Mouse (Mus musculus) c-Kit-positive CD71-positive TER-119-negative erythroid progenitor cells, embryonic 14.5 days (primary cell): ENCODE data around the gene Cnpy3.
"Not testable (repeated sequence)": the region's sequence is repeated elsewhere in the genome, so short reads cannot be mapped to it uniquely, and the experiment has no call there.

Source experiments
- DNase-seq: peaks from one replicate; pipeline ENCODE4 v3.0.0-alpha.2; 2013; ENCODE audit warnings: low read depth

Gene Cnpy3

DNA sequence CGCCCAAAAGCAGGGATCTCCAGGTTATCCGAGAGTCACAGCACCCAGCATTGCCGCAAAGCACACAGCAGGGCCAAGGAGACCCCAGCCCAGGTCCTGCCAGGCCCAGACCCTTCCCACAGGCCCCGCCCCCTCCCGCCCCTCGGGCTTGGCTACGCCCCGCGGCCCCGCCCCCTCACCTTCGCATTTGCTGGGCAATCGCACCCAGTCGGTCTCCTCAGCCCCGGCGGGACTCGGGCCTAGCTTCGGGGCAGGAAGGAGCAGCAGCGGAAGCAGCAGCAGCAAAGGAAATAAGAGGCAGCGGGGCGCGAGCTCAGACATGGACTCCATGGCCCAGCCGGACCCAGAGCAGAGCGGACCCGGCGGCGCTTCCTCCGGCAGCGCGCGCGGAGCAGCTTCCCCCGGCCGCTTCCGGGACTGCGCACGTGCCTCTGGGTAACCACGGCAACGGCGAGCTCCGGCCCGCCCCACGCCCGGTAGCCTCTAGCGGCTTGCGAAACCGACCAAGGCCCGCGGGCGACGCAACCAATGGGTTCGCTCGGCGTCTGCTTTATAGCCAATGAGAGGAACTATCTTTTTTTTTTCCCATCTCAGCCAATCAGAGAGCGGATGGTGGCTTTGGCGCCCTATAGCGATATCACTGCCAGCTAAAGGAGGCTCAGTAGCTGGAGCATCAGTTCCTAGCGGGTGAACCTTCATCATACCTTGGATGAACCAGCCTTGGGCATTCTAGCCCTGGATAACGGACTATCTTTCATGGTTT lies at the start of gene Cnpy3:
TSS of gene Cnpy3 (minus strand) at position 421 of the 763 bp plus-strand sequence.
- peak; percentile 97 for DNase-seq

- DNase-seq: no peak
Measured at GRCm38 (mm10) chr17:46801761-46802160, 49.7 kb upstream of the Cnpy3 start.

DNA sequence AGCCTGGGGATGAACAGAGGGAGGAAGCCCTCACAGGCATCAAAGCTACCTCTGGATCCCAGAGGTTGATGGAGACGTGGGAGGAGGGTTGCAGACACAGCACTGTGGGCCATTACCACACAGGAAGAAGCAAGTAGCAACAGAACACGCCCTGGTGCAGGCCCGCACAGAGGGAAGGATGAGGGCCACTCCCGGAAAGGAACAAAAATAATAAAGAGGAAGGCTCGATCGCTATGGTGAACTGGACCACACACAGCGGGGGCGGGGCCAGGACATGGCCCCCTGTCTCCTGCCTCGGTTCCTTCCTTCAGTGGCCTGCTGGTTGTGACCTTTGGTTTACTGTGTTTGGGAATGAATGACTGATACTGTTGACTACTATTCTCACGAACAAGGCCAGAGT lies 47.7 kb upstream of the Cnpy3 start:
- no peak for DNase-seq

DNA sequence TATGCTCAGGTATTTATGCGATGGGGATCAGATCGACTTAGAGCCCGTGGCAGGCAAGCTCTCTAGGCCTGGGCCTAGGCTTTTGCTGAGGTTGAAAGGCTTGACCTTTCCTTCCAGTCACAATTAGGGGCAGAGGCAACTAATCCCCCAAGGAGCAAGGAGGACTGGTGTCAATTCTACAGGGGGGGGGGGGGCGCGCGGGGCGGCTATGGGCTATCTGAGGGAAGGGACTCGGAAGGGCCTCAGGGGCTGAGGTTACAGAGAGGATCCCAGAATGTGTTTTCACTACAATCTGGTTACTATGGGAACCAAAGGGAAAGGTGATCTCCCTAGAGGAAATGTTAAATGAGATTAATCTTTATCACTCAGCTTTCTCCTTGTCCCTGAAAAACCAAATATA lies 45.4 kb upstream of the Cnpy3 start:
- no peak for DNase-seq

DNA sequence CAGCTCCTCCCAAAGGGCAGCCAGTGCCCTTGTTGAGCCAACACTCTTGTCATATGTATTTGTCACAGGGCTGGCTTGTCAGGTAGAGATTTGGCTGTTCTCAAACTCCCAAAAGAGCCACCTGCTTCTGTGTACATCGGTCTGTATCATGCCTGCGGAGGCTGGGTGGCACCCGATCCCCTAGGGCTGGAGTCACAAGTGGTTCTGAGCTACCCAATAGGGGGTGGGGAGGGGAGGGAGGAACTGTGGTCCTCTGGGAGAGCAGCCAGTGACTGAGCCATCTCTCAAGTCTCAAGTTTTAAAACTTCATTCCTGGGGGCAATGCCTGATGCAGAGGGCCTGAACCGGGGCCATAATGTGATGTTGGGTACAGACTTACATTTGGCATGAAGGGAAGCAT lies 44.7 kb upstream of the Cnpy3 start:
- DNase-seq: no peak

DNA sequence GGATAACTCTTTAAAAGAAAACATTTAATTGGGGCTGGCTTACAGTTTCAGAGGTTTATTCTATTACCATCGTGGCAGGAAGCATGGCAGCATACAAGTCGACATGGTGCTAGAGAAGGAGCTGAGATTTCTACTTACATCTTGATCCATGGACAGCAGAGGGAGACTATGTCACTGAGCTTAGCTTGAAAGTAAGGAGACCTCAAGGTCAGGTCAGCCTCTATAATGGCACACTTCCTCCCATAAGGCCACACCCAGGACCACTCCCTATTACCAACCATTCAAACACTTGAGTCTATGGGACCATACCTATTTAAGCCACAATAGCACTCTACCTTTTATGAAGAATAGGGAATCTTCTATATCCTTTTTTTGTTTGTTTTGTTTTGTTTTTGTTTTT lies 40.9 kb upstream of the Cnpy3 start:
- no peak for DNase-seq

- DNase-seq: not testable (repeated sequence)
Measured at GRCm38 (mm10) chr17:46787974-46788373, 36.0 kb upstream of the Cnpy3 start.

DNA sequence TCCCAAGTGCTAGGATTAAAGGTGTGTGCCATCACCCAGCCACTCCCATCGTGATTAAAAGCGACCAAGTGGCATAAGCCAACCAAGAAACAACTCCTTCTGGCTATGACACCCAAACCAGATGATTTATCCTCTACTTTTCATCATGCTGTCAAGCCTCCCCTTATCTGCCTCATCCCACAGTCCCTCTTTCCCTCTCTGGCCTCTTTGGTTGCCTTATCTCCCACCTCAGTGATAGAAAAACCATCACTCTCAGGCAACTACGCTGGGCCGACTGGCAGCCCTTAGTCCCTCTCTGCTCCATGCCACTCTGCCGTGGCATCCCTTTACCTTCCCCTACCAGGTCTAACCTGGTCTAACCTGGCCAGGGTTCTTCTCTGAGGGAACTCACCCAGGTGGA lies 34.9 kb upstream of the Cnpy3 start:
- peak; percentile 41 for DNase-seq

- no peak for DNase-seq
Measured at GRCm38 (mm10) chr17:46783222-46783565, 31.2 kb upstream of the Cnpy3 start.

- peak; percentile 90 for DNase-seq
Measured at GRCm38 (mm10) chr17:46782341-46783221, 30.6 kb upstream of the Cnpy3 start, which contains the start of gene Rpl7l1. Gene Rpl7l1 (minus strand): TSS chr17:46782672.

DNA sequence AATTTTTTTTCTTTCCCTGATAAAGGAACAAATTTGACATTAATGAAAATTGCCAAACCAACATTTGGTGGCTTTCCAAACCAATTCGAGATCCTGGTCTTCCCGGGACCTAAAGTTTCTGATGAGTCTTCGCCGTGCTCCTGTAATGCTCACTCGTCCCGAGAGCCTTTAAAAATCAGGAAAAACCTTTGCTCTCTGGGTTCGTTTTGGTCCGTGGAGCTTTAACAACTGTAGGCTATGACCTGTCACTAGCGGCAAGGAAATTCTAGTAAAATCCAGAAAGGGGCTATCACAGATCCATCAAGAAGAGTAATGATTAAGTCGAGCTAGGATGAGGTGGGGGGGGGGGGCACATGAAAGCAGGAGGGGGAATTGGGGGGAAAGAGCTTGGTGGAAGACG lies 29.9 kb upstream of the Cnpy3 start:
- DNase-seq: no peak

- DNase-seq: no peak
Measured at GRCm38 (mm10) chr17:46776087-46776486, 24.1 kb upstream of the Cnpy3 start.

DNA sequence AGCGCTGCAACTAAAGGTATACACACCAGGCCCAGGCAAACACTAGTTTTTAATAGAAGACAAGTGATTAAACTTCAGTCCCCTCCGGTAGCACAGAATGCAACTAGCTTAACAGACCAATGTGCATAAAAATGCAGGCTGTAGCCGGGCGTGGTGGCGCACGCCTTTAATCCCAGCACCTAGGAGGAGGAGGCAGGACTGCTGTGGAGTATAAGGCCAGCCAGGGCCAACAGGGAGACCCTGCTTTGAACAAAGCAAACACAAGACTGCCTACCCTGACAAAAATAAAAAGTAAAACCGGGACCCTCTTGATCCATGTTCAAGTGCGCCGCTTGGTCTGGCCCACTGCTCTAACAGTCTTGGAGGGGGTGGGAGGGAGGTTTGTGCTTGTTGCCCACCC lies 23.1 kb upstream of the Cnpy3 start:
- DNase-seq: no peak

- no peak for DNase-seq
Measured at GRCm38 (mm10) chr17:46774131-46774472, 22.1 kb upstream of the Cnpy3 start.

DNA sequence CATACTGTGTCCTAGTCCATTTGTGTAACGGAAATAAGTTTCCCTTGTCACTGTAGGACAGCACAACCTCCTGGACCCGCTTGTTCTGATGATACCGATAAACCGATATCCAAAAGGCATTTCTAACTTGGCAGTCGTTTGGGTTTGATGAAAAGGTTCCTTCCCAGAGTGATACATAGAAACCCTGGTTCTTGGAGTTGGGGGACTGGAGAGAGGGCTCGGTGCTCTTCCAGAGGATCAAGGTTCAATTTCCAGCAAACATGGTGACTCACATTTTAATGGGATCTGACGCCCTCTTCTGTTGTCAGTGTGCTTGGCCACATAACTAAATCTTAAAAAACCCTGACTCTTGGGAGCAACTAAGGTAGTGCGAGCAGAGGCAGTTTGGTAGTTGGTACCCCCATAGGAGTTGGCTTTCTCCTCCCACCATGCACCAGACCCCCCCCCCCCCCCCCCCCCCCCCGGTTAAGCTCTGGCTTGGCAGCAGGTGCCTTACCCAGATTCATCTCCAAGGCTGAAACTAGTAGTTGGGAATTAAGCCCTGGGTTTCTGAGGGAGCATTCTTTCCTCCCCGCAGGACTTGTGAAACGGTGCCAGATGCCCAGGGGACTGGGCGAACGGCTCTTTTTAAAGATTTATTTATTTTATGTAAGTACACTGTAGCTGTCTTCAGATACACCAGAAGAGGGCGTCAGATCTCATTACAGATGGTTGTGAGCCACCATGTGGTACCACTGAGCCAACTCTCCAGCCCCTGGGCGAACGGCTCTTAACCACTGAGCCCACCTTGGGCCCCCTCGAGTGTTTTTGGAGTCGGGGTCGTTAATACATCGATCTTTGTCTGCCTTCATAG lies 21.5 kb upstream of the Cnpy3 start:
- DNase-seq: peak; percentile 44

DNA sequence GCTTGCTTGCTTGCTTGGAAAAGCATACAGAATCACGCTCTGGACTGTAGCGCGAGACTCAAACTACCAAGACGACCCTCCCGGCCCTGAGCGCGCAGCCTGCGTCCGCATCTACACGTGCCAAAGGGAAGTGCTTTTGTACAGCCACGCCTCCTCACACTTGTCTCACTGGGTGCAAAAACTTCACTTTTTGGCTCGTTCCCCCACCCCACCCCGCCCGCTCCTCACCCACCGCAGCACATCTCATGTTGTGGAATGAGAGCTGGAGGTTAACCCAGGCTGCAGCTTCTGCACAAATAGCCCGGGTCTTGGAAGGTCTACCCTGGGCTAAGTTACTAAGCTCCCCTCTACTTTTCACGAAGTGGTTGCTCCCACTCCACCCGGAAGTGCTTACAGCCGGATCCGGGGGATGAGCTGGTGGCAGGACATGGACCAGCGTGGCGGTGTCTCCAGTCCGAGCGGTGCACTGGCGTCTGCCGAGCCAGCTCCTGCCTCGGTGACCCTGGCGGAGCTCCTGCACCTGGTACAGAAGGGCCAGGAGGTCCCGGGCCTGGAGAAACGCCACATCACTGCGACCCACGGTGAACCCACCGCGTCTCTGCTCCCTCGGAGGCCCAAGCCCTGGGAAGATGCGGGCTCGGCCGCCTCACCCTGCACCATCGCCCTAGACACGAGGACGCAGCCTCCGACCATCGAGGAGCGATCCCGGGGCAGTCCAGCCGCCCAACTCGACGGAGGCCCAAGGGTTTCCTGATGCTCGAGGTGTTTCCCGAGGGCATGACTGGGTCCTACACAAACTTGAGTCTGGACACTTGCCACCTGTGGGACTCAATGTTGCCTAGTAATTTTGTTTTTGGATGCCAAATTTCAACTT lies 20.6 kb upstream of the Cnpy3 start, which contains the start of gene 2310039H08Rik:
TSS of gene 2310039H08Rik (plus strand) at position 232 of the 874 bp plus-strand sequence.
- peak; percentile 78 for DNase-seq

GRCm38 (mm10) chr17:46772038-46772403 lies 20.0 kb upstream of the Cnpy3 start:
- no peak for DNase-seq

DNA sequence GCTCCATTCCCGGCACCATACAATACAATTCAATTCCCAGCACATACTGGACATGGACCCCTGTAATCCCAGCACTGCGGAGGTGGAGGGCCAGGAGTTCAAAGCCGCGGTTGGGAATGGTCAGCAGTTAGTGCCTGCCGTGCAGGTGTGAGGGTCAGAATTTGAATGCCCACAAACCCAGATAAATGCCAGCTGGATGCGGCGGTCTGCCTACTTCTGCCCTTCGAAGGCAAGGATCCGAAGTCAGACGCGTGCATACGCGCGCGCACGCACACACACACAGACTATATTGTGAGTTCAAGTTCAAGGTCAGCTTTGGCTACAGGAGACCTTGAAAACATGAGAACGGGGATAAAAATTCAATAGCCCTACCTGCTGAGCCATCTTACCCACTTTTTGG lies 19.6 kb upstream of the Cnpy3 start:
- no peak for DNase-seq

DNA sequence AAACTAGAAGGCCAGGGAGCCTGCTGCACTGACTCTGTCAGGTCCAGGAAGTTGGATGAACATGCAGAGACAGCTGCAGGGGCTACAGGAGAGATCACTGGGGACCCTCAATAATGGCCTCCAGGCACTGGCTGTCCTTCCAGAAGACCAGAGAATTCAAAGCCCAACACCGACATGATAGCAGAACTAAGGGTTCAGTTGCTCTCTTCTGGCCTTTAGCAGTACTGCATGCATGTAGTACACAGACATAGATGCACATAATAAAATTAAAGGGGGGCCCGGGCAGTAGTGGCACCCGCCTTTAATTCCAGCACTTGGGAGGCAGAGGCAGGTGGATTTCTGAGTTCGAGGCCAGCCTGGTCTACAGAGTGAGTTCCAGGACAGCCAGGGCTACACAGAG lies 19.0 kb upstream of the Cnpy3 start:
- DNase-seq: no peak

DNA sequence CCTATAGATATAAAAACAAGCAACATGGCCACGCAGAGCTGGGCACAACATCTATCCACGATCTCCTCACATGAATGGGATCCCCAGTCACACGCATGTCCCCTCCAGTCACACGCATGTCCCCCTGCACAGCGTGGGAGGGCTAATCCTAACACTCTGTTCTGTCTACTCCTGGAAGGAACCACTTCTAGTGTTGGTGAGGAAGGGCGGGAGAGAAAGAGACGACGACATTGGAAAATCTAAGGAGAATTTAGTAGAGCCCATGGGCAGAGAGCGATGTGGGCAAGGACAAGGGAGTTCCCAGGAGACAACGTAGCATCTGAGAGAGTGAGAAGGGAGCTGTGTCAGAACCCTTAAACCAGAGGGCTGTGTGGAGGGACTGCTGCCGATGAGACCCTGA lies 18.5 kb upstream of the Cnpy3 start:
- no peak for DNase-seq

DNA sequence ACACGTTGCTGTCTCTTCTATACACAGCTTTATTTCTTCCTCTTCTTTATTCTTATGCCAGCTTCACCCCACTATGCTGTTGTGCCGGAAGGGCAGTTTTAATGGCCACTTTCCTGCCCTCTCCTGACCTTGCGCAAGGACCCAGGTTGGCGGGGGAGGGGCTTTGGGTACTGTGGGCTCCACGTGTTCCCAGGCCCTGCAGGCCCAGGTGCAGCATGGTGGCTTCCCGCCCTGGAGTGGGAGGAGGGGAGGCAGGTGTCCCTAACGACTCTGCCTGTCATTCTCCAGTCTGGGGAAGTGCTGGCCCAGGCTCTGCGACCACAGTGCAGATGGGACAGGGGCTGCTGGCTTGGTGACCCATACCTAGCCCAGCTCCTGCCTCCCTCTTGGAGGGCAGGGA lies 15.9 kb upstream of the Cnpy3 start:
- no peak for DNase-seq
